Mouse (Mus musculus) G1E (cell line): Measurements from ENCODE around the gene Cbx5. TPM values are rescaled to one million over a fixed set of nuclear protein-coding genes. Genes with fewer than 3 reads are reported as not detected.
"Not testable (repeated sequence)": the region's sequence is repeated elsewhere in the genome, so short reads cannot be mapped to it uniquely, and the experiment has no call there.

ENCODE experiments used
- ATAC-seq: 2 replicates; pipeline ENCODE4 v1.8.0; 2016; ENCODE audit warnings: mild to moderate bottlenecking; ENCODE audit not compliant: insufficient number of reproducible peaks, poor library complexity, low FRiP score, severe bottlenecking; ENCODE audit errors: extremely low read depth
- DNase-seq: peaks from one replicate; pipeline ENCODE4 v3.0.0; 2012; ENCODE audit warnings: low spot score
- H3K27me3 ChIP-seq: 2 replicates; pipeline ENCODE4 v1.6.1; 2012; ENCODE audit warnings: mild to moderate bottlenecking, low read length, inconsistent platforms; ENCODE audit not compliant: insufficient read depth
- H3K36me3 ChIP-seq: replicated peaks from 2 replicates; pipeline ENCODE3; 2012; ENCODE audit warnings: mild to moderate bottlenecking, inconsistent platforms
- H3K4me1 ChIP-seq: 2 replicates; pipeline ENCODE4 v1.6.1; 2012; ENCODE audit warnings: low read depth, low read length, inconsistent platforms, mixed read lengths; ENCODE audit not compliant: insufficient read depth
- H3K4me3 ChIP-seq: 2 replicates; pipeline ENCODE4 v1.5.1; 2012; ENCODE audit warnings: low read depth, mild to moderate bottlenecking, inconsistent platforms, low read length, moderate library complexity, mixed read lengths
- H3K9me3 ChIP-seq: replicated peaks from 2 replicates; pipeline ENCODE4 v1.6.1; 2012; ENCODE audit warnings: inconsistent platforms
- CTCF ChIP-seq: IDR thresholded peaks from 2 replicates; pipeline ENCODE4 v1.5.1; 2012; ENCODE audit warnings: low read depth, low read length, inconsistent platforms, mixed read lengths
- GATA1 ChIP-seq: IDR thresholded peaks from 2 replicates; pipeline ENCODE4 v1.6.1; 2012; ENCODE audit warnings: borderline replicate concordance, low read length, inconsistent platforms, mixed read lengths
- GATA2 ChIP-seq: IDR thresholded peaks from 2 replicates; pipeline ENCODE4 v1.6.1; 2012; ENCODE audit warnings: low read depth, low read length, inconsistent platforms, borderline replicate concordance
- POLR2AphosphoS5 ChIP-seq: IDR thresholded peaks from 2 replicates; pipeline ENCODE4 v1.6.1; 2012; ENCODE audit warnings: low read depth, low read length, inconsistent platforms; ENCODE audit not compliant: insufficient replicate concordance
- TAL1 ChIP-seq: conservative IDR thresholded peaks from 2 replicates; pipeline ENCODE4 v1.6.1; 2012; ENCODE audit warnings: low read depth, low read length, inconsistent platforms, mixed read lengths
- polyA plus RNA-seq: library from polyadenylated mRNA; stranded (reverse); fragments of >175 nt; gene quantifications from 2 replicates; pipeline ENCODE4 v1.2.3, GENCODE M21; 2012
- total RNA-seq, 2 experiments: library from RNA; stranded (forward) in 1 of 2; stranded (reverse) in 1 of 2; fragments of 200-1000 nt in 1 of 2; fragments of >200 nt in 1 of 2; fragmentation: Nextera tagmentation in 1 of 2; gene quantifications; 2 replicates each; pipeline ENCODE4 v1.2.3; 2014 to 2017

The Cbx5 gene
- total and polyA plus RNA-seq, 3 experiments: 9.5 to 300 (median 278) TPM

DNA sequence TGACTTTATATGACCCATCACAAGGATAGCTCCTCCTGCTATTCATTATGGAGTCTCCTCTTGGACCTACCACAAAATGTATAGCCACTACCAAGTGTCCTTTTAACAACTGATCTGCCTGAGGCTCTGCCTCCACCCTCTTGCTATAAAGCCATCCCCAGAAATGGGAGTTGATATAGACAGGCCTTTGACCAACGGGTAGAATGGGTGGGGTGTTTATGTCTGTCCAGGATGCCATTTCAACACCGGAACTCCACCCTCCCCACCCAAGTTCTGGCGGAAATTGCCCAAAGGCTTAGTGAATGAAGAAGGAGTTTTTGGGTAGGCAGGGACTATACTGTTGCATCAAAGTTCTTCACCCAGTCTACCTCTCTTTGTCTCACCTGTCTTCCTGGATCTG, 13.0 kb upstream of the Cbx5 start:
- no peak for TF ChIP-seq GATA1
- no peak for TF ChIP-seq GATA2
- TF ChIP-seq CTCF: no peak
- TF ChIP-seq POLR2AphosphoS5: no peak
- TF ChIP-seq TAL1: no peak
- H3K36me3 ChIP-seq: peaks cover 57% of the 10 kb centered on the region
- DNase-seq: no peak

DNA sequence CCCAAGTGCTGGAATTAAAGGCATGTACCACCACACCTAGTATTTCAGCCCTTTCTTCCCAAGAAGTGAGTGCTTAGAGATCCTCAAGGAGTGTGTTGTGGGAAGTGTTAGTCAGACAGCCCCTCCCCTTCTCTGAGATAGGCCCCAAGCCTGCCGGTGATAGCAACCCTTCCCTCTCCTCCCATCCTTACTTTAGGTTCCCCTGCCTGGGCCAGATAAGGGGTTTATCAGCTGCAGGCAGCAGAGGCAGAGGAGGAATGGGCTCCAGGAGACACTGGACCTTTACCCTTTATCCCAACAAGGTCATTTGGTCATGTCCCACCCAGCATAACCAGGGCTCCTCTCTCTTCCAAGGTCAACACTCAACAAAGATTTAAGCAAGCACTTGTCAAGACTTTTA, 12.0 kb upstream of the Cbx5 start:
- Histone ChIP-seq H3K4me3 (peak overlapping the region; percentile 87), H3K9me3 (no peaks in the 10 kb centered on the region), H3K27me3 (no peaks in the 10 kb centered on the region), H3K4me1 (peaks cover 73% of the 10 kb centered on the region), H3K36me3 (peaks cover 68% of the 10 kb centered on the region)
- peak; percentile 97 for TF ChIP-seq TAL1
- no peak for TF ChIP-seq POLR2AphosphoS5
- no peak for TF ChIP-seq GATA1
- DNase-seq: peak; percentile 67
- peak; percentile 65 for ATAC-seq

More for the DNA sequence above, 13.0 kb upstream of the Cbx5 start:
- Histone ChIP-seq H3K4me1 (peaks cover 77% of the 10 kb centered on the region), H3K4me3 (peak overlapping the region; percentile 87), H3K9me3 (no peaks in the 10 kb centered on the region), H3K27me3 (no peaks in the 10 kb centered on the region)
- no peak for ATAC-seq

DNA sequence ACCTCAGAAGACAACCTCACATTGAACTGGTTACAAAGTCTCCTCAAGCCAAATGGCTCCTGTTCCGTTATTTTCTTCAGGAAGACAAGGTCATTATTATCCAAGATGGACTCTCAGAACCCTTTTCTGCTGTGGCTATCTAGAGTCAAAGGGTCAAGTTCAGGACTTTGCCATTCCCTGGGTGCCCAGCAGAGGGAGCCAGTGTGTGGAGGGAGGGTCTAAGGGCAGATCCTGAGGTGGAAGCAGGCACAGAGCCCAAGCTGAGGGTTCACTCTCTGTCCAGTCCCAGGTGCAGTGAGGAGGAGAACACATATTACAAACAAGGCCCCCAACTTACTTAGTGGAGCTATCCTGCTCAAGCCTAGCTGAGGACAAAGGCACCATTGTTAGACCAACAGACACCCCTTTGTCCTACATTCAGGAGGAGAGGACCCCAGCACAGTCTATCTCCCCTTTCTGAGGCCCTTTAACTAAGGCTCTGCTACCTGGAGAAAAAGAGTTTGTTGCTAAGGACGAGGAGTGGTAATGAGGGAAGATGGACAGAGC, 10.7 kb upstream of the Cbx5 start:
- H3K4me3 ChIP-seq: peak overlapping the region; percentile 87
- peak; percentile 47 for DNase-seq
- H3K9me3 ChIP-seq: no peaks in the 10 kb centered on the region
- H3K4me1 ChIP-seq: peaks cover 70% of the 10 kb centered on the region
- no peaks in the 10 kb centered on the region for H3K27me3 ChIP-seq
- TF ChIP-seq CTCF (peak; percentile 94), POLR2AphosphoS5 (no peak; the same call in 1 of the 2 replicates)
- peak; percentile 16; the same call in 1 of the 2 replicates for ATAC-seq
- H3K36me3 ChIP-seq: peaks cover 79% of the 10 kb centered on the region

DNA sequence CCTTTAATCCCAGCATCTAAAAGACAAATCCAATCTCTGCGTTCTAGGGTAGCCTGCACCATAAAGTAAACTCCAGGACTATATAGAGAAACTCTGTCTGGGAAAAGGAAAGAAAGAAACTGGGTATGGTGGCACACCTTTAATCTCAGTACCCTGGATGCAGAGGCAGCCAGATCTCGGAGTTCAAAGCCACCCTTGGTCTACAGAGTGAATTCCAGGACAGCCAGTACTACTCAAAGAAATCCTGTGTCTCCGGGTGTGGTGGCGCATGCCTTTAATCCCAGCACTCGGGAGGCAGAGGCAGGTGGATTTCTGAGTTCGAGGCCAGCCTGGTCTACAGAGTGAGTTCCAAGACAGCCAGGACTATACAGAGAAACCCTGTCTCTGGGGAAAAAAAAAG, 9.9 kb upstream of the Cbx5 start:
- Histone ChIP-seq H3K4me1 (peaks cover 74% of the 10 kb centered on the region), H3K36me3 (peaks cover 84% of the 10 kb centered on the region)
- H3K4me3 ChIP-seq, DNase-seq, H3K9me3 ChIP-seq, ATAC-seq, H3K27me3 ChIP-seq: not testable (repeated sequence)

DNA sequence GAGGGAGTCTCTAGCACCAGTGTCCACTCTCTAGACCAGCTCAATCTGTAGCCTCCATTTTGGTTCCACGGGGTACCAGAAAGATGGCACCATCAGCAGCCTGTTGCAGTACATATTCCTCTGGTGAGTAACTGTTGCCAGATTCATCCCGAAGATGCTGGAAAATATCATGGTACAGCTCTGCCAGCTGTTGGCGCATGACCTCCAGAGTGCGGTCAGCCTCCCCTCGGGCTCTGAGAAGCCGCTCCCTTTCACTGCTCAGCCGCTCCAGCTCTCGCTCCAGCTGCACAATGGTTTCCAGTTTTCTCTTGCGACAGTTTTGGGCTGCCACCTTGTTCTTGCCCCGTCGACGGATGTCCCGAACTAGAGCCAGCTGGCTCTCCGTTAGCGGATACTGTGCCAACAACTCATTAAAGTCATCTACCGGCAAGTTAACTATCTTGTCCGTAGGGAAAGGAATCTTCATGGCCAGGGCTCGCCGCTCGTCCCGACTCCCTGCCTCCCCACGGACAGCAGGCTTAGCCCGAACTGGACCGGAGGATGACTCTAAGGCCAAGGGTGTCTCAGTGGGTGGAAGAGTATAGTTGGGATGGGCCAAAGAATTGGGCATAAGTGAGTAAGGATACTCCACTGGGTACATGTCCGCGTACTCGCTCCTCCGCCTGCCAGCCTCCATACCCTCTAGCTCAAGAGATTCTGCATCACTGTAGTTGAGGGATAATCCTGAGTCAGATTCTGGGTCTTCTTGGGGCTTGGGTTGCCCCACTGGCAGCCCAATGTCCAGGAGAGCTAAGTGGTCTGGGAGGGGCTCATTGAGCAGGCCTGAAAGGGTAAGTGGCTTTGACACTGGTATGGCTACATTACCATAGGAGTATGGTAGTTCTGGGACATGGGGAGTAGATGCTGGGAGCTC, 9.0 kb upstream of the Cbx5 start:
- ATAC-seq (no peak), DNase-seq (no peak)
- TF ChIP-seq GATA2 (no peak), POLR2AphosphoS5 (peak; percentile 67; the same call in 1 of the 2 replicates)
- Histone ChIP-seq H3K9me3 (no peaks in the 10 kb centered on the region), H3K4me1 (peaks cover 76% of the 10 kb centered on the region), H3K36me3 (peaks cover 86% of the 10 kb centered on the region), H3K27me3 (no peaks in the 10 kb centered on the region), H3K4me3 (peak overlapping the region; percentile 21; the same call in 1 of the 2 replicates)

DNA sequence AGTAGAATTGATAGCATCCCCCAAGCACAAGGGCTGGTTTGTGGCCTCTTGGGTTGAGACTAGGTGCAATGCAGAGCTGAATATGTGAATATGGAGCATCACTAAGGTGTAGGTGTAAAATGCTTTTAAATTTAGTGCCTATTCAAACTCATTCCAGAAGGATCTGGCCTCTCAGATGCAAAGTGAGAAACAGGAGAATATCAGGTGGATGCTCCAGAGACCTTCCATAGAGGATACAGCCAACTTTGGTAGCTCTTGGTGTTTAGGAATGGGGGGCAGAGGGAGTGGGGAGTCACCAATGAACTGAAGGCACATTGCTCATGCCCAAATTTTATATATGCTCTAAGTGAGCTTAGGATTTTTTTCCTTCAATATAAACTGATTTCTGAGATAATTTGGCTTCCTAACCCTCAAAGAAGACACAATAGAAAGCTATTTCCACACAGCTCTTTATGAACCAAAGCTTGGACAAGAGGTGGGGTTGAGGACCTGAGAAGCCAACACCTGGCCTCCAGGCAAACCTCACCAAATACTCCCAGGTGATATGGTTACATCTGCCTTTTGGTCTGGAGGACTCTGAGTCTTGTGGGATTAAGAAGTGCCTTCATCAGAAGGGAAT, 8.3 kb upstream of the Cbx5 start:
- Histone ChIP-seq H3K36me3 (peaks cover 87% of the 10 kb centered on the region), H3K4me3 (no peak overlapping the region), H3K27me3 (no peaks in the 10 kb centered on the region), H3K9me3 (no peaks in the 10 kb centered on the region), H3K4me1 (peaks cover 74% of the 10 kb centered on the region)
- TF ChIP-seq CTCF (no peak), TAL1 (no peak), POLR2AphosphoS5 (peak; percentile 61; the same call in 1 of the 2 replicates), GATA1 (no peak), GATA2 (no peak)
- ATAC-seq (no peak), DNase-seq (no peak)
